Mouse (Mus musculus) midbrain, postnatal 0 days (tissue): Measurements from ENCODE around the gene Zfp300. TPM values are rescaled to one million over a fixed set of nuclear protein-coding genes. Genes with fewer than 3 reads are reported as not detected.

ENCODE experiments used
- ATAC-seq: fragments of 200-750 bp; cut with Nextera tagmentation; 2 replicates; pipeline ENCODE4 v1.8.0; 2017; ENCODE audit warnings: moderate number of reproducible peaks, mild to moderate bottlenecking, moderate TSS enrichment, moderate library complexity; ENCODE audit not compliant: low FRiP score
- DNase-seq: peaks from one replicate; pipeline ENCODE4 v3.0.0-alpha.2; 2015; ENCODE audit warnings: low spot score
- H3K27ac ChIP-seq: fragments of 300-500 bp; sonication (generic); 2 replicates; pipeline ENCODE4 v1.5.1; 2014; ENCODE audit warnings: low read depth, mild to moderate bottlenecking, low read length, mixed read lengths
- H3K27me3 ChIP-seq: fragments of 300-500 bp; sonication (generic); 2 replicates; pipeline ENCODE4 v1.6.1; 2014; ENCODE audit warnings: low read length, control low read depth, mixed read lengths; ENCODE audit not compliant: insufficient read depth
- H3K36me3 ChIP-seq: fragments of 300-500 bp; sonication (generic); 2 replicates; pipeline ENCODE4 v1.6.1; 2014; ENCODE audit warnings: low read length, control low read depth, mixed read lengths; ENCODE audit not compliant: insufficient read depth
- H3K4me1 ChIP-seq: fragments of 300-500 bp; sonication (generic); 2 replicates; pipeline ENCODE4 v1.6.1; 2014; ENCODE audit warnings: mild to moderate bottlenecking, control low read depth, antibody characterized with exemption, low read length, mixed read lengths; ENCODE audit not compliant: insufficient read depth
- H3K4me2 ChIP-seq: fragments of 300-500 bp; sonication (generic); 2 replicates; pipeline ENCODE4 v1.6.1; 2014; ENCODE audit warnings: low read depth, mild to moderate bottlenecking, low read length, mixed read lengths; ENCODE audit not compliant: poor library complexity, severe bottlenecking
- H3K4me3 ChIP-seq: fragments of 300-500 bp; sonication (generic); 2 replicates; pipeline ENCODE4 v1.5.1; 2014; ENCODE audit warnings: low read depth, mild to moderate bottlenecking, low read length, moderate library complexity
- H3K9ac ChIP-seq: fragments of 300-500 bp; sonication (generic); replicated peaks from 2 replicates; pipeline ENCODE4 v1.6.1; 2014; ENCODE audit warnings: mild to moderate bottlenecking, low read length, moderate library complexity, mixed read lengths; ENCODE audit not compliant: poor library complexity, severe bottlenecking
- H3K9me3 ChIP-seq: fragments of 300-500 bp; sonication (generic); 2 replicates; pipeline ENCODE4 v1.6.1; 2016; ENCODE audit warnings: low read length, control low read depth
- CTCF ChIP-seq: IDR thresholded peaks from 2 replicates; pipeline ENCODE4 v1.5.1; 2016; ENCODE audit warnings: antibody characterized with exemption, mild to moderate bottlenecking
- WGBS: fragments of 180-500 bp; shearing (Covaris S2); extraction: QIAGEN DNeasy Blood & Tissue Kit; methylation state at CpG from one replicate; pipeline ENCODE4 v1.1.7; 2014; 5-methylcytosine and 5-hydroxymethylcytosine counted together
- polyA plus RNA-seq: library from polyadenylated mRNA; unstranded; fragments of >200 nt; fragmentation: Nextera tagmentation; extraction: Ambion mirVana; gene quantifications from 2 replicates; pipeline ENCODE4 v1.2.1, GENCODE M21; 2015
- total RNA-seq: library from RNA; depleted of rRNA; stranded (reverse); fragments of >200 nt; gene quantifications from 2 replicates; pipeline ENCODE4 v1.2.3, GENCODE M21; 2014; rRNA removed

The Zfp300 gene
- total and polyA plus RNA-seq, 2 experiments from 2014 or later, result 3.4 to 4.4 TPM

DNA sequence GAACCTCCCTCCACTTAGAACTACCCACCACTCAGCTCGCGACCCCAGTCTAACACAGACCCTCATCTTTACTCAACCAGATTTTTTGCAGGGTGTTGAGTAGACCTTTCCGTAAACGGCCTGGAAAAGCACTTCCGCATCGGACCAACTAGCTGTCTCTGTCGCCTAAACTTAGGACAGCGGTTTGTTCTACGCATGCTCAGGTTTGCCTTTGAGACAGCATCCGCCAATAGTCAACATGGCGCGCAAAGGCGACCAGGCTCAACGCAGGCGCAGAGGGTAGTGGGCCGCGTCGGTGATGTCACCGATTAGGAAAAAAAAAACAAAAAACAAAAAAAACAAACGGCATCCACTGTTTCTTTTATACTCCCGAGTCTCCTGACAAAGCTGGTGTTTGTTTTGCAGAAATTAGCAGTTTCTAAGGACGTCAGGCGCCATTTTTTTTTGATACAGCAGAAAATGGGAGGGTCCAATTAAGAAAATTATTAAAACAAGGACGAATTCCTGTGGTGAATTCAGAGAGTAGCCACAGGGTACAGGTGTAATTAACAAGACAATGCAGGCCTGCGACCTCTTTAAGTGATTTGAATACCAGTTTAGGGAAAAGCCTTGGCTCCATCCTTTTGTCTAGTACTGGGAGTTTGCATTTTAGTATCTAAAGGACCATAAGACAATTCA, 27.3 kb downstream of the Zfp300 start, which contains the start of gene Zfp182:
Gene Zfp182 (minus strand): TSS at position 451 of the 678 bp plus-strand sequence.
- H3K4me1 ChIP-seq, result no peaks in the 10 kb centered on the region
- peak; percentile 96 for ATAC-seq
- H3K4me3 ChIP-seq, result peak within 1 kb of the TSS; percentile 47
- H3K36me3 ChIP-seq, result no peaks in the 10 kb centered on the region
- 17% methylated on average over 25 of the region's 25 CpGs for WGBS
- peak within 1 kb of the TSS; percentile 47 for H3K4me2 ChIP-seq
- peak; percentile 91 for DNase-seq
- no peak for TF ChIP-seq CTCF
- peak within 1 kb of the TSS; percentile 60 for H3K9ac ChIP-seq
- H3K27me3 ChIP-seq, result no peaks in the 10 kb centered on the region
- H3K27ac ChIP-seq, result peak within 1 kb of the TSS; percentile 78
- H3K9me3 ChIP-seq, result no peaks in the 10 kb centered on the region

DNA sequence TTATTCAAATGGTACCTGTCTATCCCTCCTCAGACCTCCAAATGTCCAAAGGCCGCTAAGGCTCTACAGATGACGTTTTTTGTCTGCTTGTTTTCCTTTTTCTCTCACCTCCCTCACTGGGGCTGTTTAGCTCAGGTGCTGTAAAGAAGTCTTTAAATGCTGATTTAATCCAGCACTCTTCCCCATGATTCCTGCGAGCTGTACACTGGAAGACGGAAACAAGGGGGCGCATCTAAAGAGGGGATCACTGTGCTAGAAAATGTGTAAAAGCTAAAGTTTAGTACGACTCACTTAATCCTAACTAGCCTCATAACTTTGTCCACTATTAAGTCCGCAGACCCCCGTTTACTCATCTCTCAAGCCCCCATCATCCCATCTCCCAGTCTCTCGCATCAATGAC, 27.9 kb downstream of the Zfp300 start:
- peak overlapping the region; percentile 47 for H3K4me3 ChIP-seq
- ATAC-seq (peak; percentile 45), DNase-seq (peak; percentile 4)
- H3K27ac ChIP-seq, result peak overlapping the region; percentile 78; the same call in 1 of the 2 replicates
- no peaks in the 10 kb centered on the region for H3K36me3 ChIP-seq
- H3K9me3 ChIP-seq, result no peaks in the 10 kb centered on the region
- 23% methylated on average over 9 of the region's 9 CpGs for WGBS
- H3K27me3 ChIP-seq, result no peaks in the 10 kb centered on the region
- no peaks in the 10 kb centered on the region for H3K4me1 ChIP-seq
- H3K4me2 ChIP-seq, result peak overlapping the region; percentile 47
- H3K9ac ChIP-seq, result peak overlapping the region; percentile 60; the same call in 1 of the 2 replicates
- peak; percentile 32 for TF ChIP-seq CTCF

Other genes with a start within 250 kb of the Zfp300 start
- 3.8 and 9.3 TPM in 2 replicates for gene Timp1, start 219.4 kb downstream of the Zfp300 start, total RNA-seq
- gene Timp1, start 219.4 kb downstream of the Zfp300 start, polyA plus RNA-seq, result 3.2 and 4.1 TPM in 2 replicates
- 60.9 and 70.8 TPM in 2 replicates for gene Syn1, start 168.5 kb downstream of the Zfp300 start, total RNA-seq
- 113 and 115 TPM in 2 replicates for gene Syn1, start 168.5 kb downstream of the Zfp300 start, polyA plus RNA-seq
- 7.7 and 8.4 TPM in 2 replicates for gene Cfp, start 158.0 kb downstream of the Zfp300 start, total RNA-seq
- gene Cfp, start 158.0 kb downstream of the Zfp300 start, polyA plus RNA-seq, result 3.1 and 3.2 TPM in 2 replicates
- 31.7 and 38.4 TPM in 2 replicates for gene Elk1, start 138.9 kb downstream of the Zfp300 start, total RNA-seq
- gene Elk1, start 138.9 kb downstream of the Zfp300 start, polyA plus RNA-seq, result 15.4 and 16.7 TPM in 2 replicates
- 11.8 and 14.1 TPM in 2 replicates for gene Uxt, start 127.5 kb downstream of the Zfp300 start, total RNA-seq
- 22.4 and 22.7 TPM in 2 replicates for gene Uxt, start 127.5 kb downstream of the Zfp300 start, polyA plus RNA-seq
- gene Zfp182, start 27.2 kb downstream of the Zfp300 start, total RNA-seq, result 5.3 and 12.0 TPM in 2 replicates
- 3.9 and 4.0 TPM in 2 replicates for gene Zfp182, start 27.2 kb downstream of the Zfp300 start, polyA plus RNA-seq
- not detected in 2 replicates for gene Spaca5, start 21.1 kb downstream of the Zfp300 start, total RNA-seq
- not detected in 2 replicates for gene Spaca5, start 21.1 kb downstream of the Zfp300 start, polyA plus RNA-seq
- not detected in 2 replicates for gene Ssxa1, start 26.3 kb upstream of the Zfp300 start, total RNA-seq
- not detected in 2 replicates for gene Ssxa1, start 26.3 kb upstream of the Zfp300 start, polyA plus RNA-seq
- not detected in 2 replicates for gene Gm21876, start 86.1 kb upstream of the Zfp300 start, total RNA-seq
- gene Gm21876, start 86.1 kb upstream of the Zfp300 start, polyA plus RNA-seq, result not detected in 2 replicates